Mouse (Mus musculus) hindbrain, embryonic 11.5 days (tissue): ENCODE data around the gene Srf. TPM values are rescaled to one million over a fixed set of nuclear protein-coding genes. Genes with fewer than 3 reads are reported as not detected.

Source experiments
- polyA plus RNA-seq: library from polyadenylated mRNA; unstranded; fragments of >200 nt; fragmentation: Nextera tagmentation; extraction: Ambion mirVana; gene quantifications from 2 replicates; pipeline ENCODE4 v1.2.1, GENCODE M21; 2014

Srf gene
- polyA plus RNA-seq, 1 experiment from 2014 or later = 8.2 TPM

Other genes starting within 250 kb of the Srf start
- gene Abcc10, start 227.8 kb downstream of the Srf start, polyA plus RNA-seq = 3.8 and 4.8 TPM in 2 replicates
- gene Zfp318, start 172.4 kb downstream of the Srf start, polyA plus RNA-seq = 16.5 and 20.7 TPM in 2 replicates
- gene Crip3, start 127.2 kb downstream of the Srf start, polyA plus RNA-seq = 0.74 and 0.86 TPM in 2 replicates
- not detected in 2 replicates for gene Slc22a7, start 117.7 kb downstream of the Srf start, polyA plus RNA-seq
- gene Ttbk1, start 68.5 kb downstream of the Srf start, polyA plus RNA-seq = 2.3 and 2.4 TPM in 2 replicates
- gene Dnph1, start 59.5 kb downstream of the Srf start, polyA plus RNA-seq = 59.7 and 64.7 TPM in 2 replicates
- gene Cul9, start 9.8 kb downstream of the Srf start, polyA plus RNA-seq = 4.7 and 4.8 TPM in 2 replicates
- gene Ptk7, start 73.3 kb upstream of the Srf start, polyA plus RNA-seq = 16.0 and 21.5 TPM in 2 replicates
- gene Klc4, start 89.8 kb upstream of the Srf start, polyA plus RNA-seq = 22.7 and 29.8 TPM in 2 replicates
- 94.8 and 95.2 TPM in 2 replicates for gene Mrpl2, start 90.1 kb upstream of the Srf start, polyA plus RNA-seq
- gene Cul7, start 94.2 kb upstream of the Srf start, polyA plus RNA-seq = 25.9 and 30.5 TPM in 2 replicates
- gene Rrp36, start 118.2 kb upstream of the Srf start, polyA plus RNA-seq = 57.9 and 58.4 TPM in 2 replicates
- 192 and 201 TPM in 2 replicates for gene Mea1, start 122.6 kb upstream of the Srf start, polyA plus RNA-seq
- gene Klhdc3, start 124.7 kb upstream of the Srf start, polyA plus RNA-seq = 101 and 122 TPM in 2 replicates
- 89.4 and 103 TPM in 2 replicates for gene Ppp2r5d, start 148.9 kb upstream of the Srf start, polyA plus RNA-seq
- 12.5 and 14.6 TPM in 2 replicates for gene Pex6, start 155.3 kb upstream of the Srf start, polyA plus RNA-seq
- 0.40 and 0.48 TPM in 2 replicates for gene Gnmt, start 173.0 kb upstream of the Srf start, polyA plus RNA-seq
- 53.4 and 53.9 TPM in 2 replicates for gene Cnpy3, start 196.0 kb upstream of the Srf start, polyA plus RNA-seq
- 0.34 and 0.53 TPM in 2 replicates for gene Ptcra, start 207.5 kb upstream of the Srf start, polyA plus RNA-seq
- 48.4 and 49.2 TPM in 2 replicates for gene 2310039H08Rik, start 216.5 kb upstream of the Srf start, polyA plus RNA-seq
- gene Rpl7l1, start 226.5 kb upstream of the Srf start, polyA plus RNA-seq = 149 and 155 TPM in 2 replicates